Mouse (Mus musculus): Measurements from ENCODE around the gene Kxd1.
"Not testable (repeated sequence)": the region's sequence is repeated elsewhere in the genome, so short reads cannot be mapped to it uniquely, and the experiment has no call there.

Kxd1 gene

GRCm38 (mm10) chr8:70513441-70513840 is 14.3 kb downstream of the Kxd1 start:
- no peak for DNase-seq (ENCODE audit: low spot score)

GRCm38 (mm10) chr8:70512253-70512903 is 15.4 kb downstream of the Kxd1 start:
- DNase-seq (ENCODE audit: low spot score), result no peak

- DNase-seq (ENCODE audit: low spot score), result no peak
Observed at GRCm38 (mm10) chr8:70511770-70512169, 16.0 kb downstream of the Kxd1 start.

- DNase-seq (ENCODE audit: low spot score), result not testable (repeated sequence)
Observed at GRCm38 (mm10) chr8:70511174-70511573, 16.6 kb downstream of the Kxd1 start.

DNA sequence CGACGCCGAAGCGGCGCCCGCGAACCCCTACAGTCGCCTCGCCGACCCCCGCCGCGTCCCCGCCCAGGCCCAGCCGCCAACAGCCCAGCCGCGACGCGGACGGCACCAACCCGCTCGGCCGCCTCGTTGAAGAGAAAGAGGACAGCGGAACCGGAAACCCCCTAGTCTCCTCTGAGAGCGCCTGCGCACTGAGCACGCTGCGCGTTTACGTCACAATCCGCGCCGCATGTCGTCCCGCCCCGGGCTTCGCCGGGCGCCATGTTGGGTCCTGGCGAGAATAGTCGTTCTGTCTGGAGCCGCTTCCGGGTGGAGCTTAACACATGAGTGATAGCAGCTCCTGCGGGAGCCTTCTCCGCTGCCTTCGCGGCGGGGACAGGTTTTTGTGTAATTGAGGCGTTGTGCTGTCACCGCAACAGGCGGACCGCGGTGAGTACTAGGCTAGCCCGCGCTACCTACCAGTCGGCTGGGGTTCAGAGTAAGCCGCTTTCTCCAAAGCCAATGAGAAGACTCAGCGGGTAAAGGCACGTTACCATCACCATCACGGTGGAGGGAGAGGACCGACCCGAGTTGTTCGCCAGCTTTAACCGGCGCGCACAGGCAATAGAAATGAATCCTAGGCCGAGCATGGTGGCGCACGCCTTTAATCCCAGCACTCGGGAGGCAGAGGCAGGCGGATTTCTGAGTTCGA is 17.4 kb downstream of the Kxd1 start, which contains the start of gene Uba52:
Gene Uba52, minus strand, starts transcription at position 574 of the 688 bp plus-strand sequence.
- DNase-seq (ENCODE audit: low spot score), result peak; percentile 94

DNA sequence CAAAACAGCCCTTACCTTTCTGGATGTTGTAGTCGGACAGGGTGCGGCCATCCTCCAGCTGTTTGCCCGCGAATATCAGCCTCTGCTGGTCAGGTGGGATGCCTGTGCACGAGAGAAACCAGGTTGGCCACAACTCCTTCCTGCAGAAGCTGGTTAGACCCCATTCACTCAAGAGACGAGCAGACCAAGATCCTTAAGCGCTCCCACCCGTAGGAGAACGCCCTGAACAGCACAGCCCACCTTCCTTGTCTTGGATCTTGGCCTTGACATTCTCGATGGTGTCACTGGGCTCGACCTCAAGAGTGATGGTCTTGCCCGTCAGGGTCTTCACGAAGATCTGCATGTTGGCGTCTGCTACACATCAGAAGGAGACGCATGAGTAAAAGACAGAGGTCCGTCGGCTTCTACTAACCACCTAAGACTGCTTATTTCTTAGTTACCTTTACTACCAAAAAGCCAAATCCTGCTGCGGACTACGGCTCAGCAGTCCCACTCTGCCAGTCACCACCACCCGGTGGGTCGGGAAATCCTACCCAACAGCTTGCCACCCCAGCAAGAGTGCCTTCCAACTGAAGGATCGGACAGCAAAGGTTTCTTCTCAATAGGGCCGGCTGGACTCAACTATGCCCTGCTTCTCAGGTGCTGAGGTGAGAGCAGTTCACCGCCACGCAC is 18.3 kb downstream of the Kxd1 start:
- no peak for DNase-seq (ENCODE audit: low spot score)

DNA sequence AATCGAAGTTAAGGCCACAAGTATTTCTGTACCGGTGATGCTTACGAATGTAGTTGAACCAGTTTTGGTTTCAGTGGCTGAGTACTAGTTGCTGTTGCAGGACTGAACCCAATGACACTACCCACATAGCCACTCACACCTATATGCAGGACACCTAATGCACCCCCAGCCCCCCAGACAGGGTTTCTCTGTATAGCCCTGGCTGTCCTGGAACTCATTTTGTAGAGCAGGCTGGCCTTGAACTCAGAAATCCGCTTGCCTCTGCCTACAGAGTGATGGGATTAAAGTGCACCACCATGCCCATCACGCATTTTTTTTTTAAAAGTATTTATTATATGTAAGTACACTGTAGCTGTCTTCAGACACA is 20.7 kb downstream of the Kxd1 start:
- DNase-seq (ENCODE audit: low spot score), result no peak

GRCm38 (mm10) chr8:70506328-70507026 is 21.3 kb downstream of the Kxd1 start, which contains the start of gene Rex1bd:
Gene Rex1bd (minus strand): TSS chr8:70506752.
- peak; percentile 91 for DNase-seq (ENCODE audit: low spot score)

GRCm38 (mm10) chr8:70505698-70506327 is 21.9 kb downstream of the Kxd1 start:
- DNase-seq (ENCODE audit: low spot score), result no peak

- peak; percentile 80 for DNase-seq (ENCODE audit: low spot score)
Observed at GRCm38 (mm10) chr8:70504851-70505250, 22.9 kb downstream of the Kxd1 start.

- no peak for DNase-seq (ENCODE audit: low spot score)
Observed at GRCm38 (mm10) chr8:70504291-70504716, 23.5 kb downstream of the Kxd1 start.

DNA sequence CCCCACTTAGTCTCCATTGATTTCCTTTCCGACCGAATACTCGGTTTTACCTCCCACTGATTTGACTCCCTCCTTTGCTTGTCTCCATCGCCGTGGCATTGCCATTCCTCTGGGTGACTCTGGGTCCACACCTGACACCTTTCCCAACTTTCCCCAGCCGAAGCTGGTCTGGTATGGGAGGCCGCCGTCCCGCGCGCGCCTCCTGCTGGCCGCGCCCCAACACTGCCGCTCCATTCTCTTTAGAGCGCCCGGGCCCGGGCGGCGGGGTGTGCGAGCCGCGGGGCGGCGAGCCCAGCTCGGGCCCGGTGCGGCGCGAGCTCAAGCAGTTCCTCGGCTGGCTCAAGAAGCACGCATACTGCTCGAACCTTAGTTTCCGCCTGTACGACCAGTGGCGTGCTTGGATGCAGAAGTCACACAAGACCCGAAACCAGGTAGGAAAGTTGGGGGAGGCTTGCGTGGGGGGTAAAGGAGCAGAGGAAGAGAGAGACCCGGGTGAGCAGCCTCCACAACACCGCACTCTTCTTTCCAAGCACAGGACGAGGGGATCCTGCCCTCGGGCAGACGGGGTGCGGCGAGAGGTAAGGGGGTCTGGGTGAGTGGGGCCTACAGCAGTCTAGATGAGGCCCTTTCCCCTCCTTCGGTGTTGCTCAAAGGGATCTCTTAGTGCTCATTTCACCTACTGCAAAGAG is 24.6 kb downstream of the Kxd1 start:
- peak; percentile 65 for DNase-seq (ENCODE audit: low spot score)

GRCm38 (mm10) chr8:70502540-70502939 is 25.2 kb downstream of the Kxd1 start:
- no peak for DNase-seq (ENCODE audit: low spot score)

- DNase-seq (ENCODE audit: low spot score), result no peak
Observed at GRCm38 (mm10) chr8:70501820-70502529, 25.8 kb downstream of the Kxd1 start.

DNA sequence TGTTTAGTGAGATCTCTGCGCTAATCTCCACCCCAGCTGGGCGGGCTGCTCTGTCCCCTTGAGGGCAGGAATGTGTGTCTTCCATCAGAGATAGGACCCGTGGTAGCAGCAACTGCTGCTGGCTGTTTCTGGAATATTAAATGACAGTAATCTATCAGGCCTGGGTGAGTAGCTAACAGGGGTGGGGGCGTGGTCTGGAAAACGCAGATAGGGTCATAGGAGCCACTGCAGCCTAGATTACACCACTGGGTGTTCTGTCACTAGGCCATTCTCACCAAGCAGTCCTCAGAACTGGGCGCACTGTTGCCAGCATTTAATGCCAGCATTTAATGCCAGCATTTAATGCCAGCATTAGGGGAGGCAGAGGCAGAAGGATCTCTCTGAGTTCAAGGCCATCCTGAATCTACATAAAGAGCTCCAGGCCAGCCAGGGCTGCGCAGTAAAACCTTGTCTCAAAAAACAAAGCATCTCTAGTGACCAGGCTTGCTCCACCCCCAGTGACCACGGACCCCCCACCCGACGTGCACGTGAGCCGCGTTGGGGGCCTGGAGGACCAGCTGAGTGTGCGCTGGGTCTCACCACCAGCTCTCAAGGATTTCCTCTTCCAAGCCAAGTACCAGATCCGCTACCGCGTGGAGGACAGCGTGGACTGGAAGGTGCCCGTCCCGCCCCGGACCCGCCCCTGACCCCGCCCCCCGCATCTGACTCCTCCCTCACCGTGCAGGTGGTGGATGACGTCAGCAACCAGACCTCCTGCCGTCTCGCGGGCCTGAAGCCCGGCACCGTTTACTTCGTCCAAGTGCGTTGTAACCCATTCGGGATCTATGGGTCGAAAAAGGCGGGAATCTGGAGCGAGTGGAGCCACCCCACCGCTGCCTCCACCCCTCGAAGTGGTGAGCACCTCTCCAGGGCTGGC is 27.1 kb downstream of the Kxd1 start:
- no peak for DNase-seq (ENCODE audit: low spot score)

DNA sequence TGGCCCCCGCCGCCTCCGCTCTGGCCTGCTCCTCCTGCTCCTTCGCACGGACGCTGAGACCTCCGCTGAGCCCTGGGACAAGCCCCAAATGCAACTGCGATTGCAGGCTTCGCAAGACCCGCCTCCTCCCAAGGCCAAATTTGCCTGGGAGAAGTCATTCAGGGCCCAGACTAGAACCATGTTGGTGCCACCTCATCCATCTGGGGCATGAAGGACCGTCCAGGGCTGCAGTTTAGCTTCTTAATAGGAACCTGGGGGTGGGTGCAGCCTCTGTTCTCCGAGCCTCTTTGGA is 32.0 kb downstream of the Kxd1 start:
- no peak for DNase-seq (ENCODE audit: low spot score)

DNA sequence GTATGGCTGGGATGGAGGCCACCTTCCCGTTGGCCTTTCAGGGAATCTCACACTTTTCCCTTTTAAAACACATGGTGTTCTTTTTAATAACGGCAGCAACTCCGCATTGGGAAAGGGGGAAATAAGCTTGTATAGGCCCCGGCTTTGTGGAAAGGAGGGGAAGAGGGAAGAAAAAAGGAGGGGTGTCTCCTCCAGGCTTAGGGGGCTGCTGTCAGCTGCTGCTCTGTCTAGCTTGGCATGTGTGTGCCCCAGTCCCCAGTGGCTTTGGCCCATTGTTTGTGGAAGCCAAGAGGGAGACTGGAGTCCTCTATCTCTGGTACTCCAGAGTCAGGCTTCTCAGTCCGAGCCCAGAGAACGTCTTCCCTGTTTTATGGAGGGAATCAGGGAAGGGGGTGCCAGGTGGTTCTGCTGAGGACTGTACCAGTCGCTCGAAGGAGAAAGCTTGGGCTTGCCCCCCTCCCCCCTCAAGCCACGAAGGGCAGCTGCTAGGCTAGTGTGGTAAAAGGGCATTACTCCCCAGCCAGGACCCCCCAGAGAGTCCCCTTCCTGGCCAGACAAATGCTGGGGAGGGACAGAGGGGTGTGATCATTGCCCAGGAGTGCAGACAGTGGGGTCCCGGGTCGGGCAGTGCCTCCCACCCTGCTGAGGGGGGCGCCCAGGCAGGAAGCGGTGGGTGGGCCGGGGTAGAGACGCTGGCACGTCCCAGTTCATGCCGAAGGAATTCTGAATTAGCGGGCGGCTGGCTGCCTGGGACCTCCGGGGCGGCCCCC is 32.6 kb downstream of the Kxd1 start:
- no peak for DNase-seq (ENCODE audit: low spot score)

DNA sequence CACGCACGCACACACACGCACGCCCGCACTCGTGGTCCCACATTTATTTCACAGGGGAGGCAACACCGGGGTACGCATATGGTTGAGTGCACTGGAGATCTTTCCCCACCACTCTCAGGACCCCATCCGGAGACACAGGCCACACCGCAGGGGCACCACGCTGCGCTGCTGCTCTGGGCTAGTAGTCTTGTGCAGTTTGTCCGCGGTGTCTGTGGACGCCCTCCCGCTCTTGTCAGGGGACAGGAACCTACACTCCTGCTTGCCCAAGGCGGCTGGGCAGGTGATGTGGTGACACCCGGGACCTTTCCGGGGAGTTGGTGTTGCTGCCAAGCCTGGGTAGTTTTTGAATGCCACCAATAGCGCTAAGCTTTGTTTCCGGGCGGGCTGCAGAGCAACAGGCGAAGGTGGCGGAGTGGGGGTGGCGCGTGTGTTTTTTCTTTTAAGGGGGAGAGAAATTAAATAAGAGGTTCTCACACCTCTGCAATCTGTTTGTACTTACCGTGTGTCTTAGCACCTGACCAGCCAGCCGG is 33.3 kb downstream of the Kxd1 start:
- DNase-seq (ENCODE audit: low spot score), result no peak

Data from urinary bladder, postnatal 25 days (tissue).